Mouse (Mus musculus): Measurements from ENCODE around the gene Acot7. TPM values are rescaled to one million over a fixed set of nuclear protein-coding genes. Genes with fewer than 3 reads are reported as not detected.

Acot7 gene
- 10 to 100 TPM; 15.0 to 18.5 TPM for total RNA-seq (2021)
- long read RNA-seq, experiment 1, transcript Acot7-202 (9 exons, 1,457 nt) = major isoform, 10 of 29 reads
- long read RNA-seq, experiment 1, partial matches to known transcripts = 3 of 29 reads
- long read RNA-seq, experiment 1, other reads (novel, unspliced or antisense) = 16 of 29 reads
- long read RNA-seq, experiment 2, transcript Acot7-202 (9 exons, 1,457 nt) = major isoform, 14 of 31 reads
- long read RNA-seq, experiment 2, partial matches to known transcripts = 6 of 31 reads
- long read RNA-seq, experiment 2, other reads (novel, unspliced or antisense) = 11 of 31 reads

GRCm38 (mm10) chr4:152177537-152178343, at the start of gene Acot7:
Gene Acot7 (plus strand): TSS chr4:152178134.
- DNase-seq = peak; percentile 78 to 88
- intact Hi-C loops (cut with DNase I) = no loop called here

DNA sequence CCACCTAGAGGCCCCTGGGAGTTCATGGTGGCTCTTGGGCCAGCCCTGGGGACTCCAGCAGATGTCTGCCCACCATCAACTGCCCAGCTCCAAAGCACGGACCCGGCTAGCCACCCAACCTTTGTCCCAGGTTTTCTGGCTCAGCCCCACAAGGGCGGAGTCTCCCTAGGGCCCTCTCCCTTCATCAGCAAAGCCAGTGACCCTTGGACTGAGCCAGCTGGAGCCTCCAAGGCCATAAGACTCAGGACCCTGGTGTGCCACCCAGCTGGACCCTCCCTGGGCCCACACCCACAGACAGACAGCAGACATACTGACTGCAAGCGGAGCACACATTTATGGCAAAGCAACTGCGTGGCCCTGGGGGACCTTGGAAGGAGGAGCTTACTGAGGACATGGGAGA, 49.1 kb upstream of the Acot7 start:
- intact Hi-C loops (cut with DNase I) = no loop called here
- no peak for DNase-seq

- no peak for DNase-seq
- intact Hi-C loops (cut with DNase I) = no loop called here
Observed at GRCm38 (mm10) chr4:152129395-152129930, 48.5 kb upstream of the Acot7 start.

- peak; percentile 51 to 58 for DNase-seq
- intact Hi-C loops (cut with DNase I) = no loop called here
Observed at GRCm38 (mm10) chr4:152130771-152131653, 46.9 kb upstream of the Acot7 start.

GRCm38 (mm10) chr4:152131809-152132771, 45.8 kb upstream of the Acot7 start:
- no peak for DNase-seq
- intact Hi-C loops (cut with DNase I) = no loop called here

DNA sequence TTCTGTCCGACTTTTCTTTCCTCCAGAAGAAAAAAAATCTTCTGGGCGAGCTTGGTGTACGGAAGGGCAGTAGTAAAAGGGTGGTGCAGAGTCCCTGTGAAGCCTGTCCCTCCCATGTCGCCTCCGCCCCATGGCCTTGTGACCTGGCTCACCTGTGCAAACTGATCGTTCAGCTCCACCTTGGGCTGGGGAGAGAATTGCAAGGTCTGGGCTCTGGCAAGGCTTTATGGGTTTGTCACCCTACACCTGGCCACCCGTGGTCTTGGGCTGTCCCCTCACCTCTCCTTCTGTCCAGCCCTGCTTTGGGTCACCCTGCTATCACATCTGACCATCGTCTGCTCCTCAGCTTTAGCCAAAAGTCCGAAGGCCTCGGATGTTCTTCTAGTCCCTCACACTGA, 45.2 kb upstream of the Acot7 start:
- intact Hi-C loops (cut with DNase I) = no loop called here
- no peak for DNase-seq

DNA sequence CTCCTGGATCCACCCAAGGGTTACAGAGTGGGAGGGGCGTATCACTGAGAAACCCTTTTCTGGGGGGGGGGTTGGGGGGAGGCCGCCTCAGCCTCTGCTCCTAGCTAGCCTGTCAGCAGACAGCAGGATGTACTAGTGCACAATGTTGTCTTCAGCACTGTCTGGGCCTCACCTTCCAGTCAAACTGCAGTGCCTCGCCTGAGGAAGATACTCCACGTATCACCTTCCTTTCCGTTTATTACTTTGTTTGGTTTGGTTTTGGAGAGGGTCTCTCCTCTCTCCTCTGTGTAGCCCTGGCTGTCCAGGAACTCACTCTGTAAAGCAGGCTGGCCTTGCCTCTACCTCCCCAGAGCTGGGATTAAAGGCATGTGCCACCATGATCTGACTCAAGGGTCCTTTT, 44.7 kb upstream of the Acot7 start:
- DNase-seq = no peak
- intact Hi-C loops (cut with DNase I) = no loop called here

GRCm38 (mm10) chr4:152134507-152134906, 43.4 kb upstream of the Acot7 start:
- peak in 1 of 2 experiments; percentile 26 for DNase-seq
- intact Hi-C loops (cut with DNase I) = no loop called here

GRCm38 (mm10) chr4:152135363-152135762, 42.6 kb upstream of the Acot7 start:
- intact Hi-C loops (cut with DNase I) = no loop called here
- no peak for DNase-seq

GRCm38 (mm10) chr4:152136112-152136875, 41.6 kb upstream of the Acot7 start:
- DNase-seq = no peak
- intact Hi-C loops (cut with DNase I) = no loop called here

GRCm38 (mm10) chr4:152136876-152137250, 41.1 kb upstream of the Acot7 start:
- no peak for DNase-seq
- intact Hi-C loops (cut with DNase I) = no loop called here

DNA sequence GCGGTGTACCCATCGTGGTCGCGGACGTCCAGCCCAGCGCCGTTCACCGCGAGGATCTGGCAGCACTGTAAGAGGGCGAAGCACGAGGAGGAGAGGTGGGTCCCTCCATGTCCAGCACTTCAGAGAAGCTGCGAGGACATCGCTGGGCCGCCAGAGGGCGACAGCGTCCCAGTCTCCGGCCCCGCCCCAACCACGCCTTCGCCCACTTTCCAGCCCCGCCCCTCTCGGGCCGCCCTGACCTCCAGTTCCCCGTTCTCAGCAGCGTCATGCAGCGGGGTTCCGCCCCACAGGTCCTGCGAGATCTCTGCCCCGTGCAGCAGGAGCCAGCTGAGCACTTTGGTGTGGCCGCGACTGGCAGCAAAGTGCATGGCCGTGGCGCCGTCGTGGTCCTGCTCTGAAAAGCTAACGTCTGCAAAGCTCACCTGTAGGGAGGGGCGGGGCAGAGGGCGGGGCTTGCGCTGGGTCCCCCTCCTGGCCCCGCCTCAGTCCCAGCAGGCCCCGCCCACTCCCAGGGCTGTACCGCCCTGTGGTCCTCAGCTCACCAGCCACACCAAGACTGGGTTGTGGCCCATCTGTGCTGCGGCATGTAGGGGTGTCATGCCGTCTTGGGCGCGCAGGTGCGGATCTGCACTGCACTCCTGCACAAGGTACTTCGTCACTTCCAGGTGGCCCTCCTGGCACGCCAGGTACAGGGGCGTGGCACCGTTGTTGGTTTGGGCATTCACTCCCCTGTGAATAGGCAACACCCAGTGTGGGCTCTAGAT, 39.3 kb upstream of the Acot7 start:
- DNase-seq = peak; percentile 81 to 82
- intact Hi-C loops (cut with DNase I) = no loop called here

- intact Hi-C loops (cut with DNase I) = no loop called here
- no peak for DNase-seq
Observed at GRCm38 (mm10) chr4:152140441-152140840, 37.5 kb upstream of the Acot7 start.

DNA sequence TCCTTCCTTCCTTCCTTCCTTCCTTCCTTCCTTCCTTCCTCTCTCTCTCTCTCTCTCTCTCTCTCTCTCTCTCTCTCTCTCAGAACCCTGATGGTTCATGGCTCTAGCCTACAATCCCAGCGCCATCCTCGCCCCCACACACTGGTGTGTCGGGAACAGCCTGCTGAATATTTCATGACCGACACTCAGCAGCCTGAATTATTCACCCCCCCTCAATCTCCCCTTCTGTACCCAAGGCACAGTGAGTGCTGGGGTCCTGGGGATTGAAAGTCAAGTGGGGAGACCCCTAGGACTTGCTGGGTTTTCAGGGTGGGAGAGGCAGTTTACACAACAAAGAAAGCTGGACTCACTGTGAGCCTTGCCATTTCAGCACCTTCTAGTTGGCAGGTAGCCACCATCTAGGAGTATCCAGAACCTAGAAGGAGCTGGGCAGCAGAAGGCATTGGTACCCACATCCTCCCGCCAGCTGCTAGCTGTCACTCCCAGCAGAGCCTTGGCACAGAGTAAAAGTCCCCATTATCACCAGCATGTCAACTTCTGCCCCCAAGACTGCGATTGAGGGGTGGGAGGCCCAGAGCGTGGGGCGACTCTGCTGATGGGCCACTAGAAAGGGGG, 36.3 kb upstream of the Acot7 start:
- no peak for DNase-seq

DNA sequence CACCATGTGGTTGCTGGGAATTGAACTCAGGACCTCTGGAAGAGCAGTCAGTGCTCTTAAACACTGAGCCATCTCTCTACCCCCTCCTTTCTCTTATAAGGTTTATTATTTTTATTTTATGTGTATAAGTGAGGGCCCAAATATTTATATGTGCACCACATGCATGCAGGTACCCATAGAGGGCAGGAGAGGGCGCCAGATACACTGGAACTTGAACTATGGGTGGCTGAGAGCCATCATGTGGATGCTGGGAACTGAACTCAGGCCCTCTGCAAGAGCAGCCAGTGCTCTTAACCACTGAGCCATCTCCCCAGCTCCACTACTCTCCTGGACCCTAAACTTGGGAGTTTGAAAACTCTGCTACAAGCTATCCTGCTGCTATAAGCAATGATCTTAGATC, 34.3 kb upstream of the Acot7 start:
- intact Hi-C loops (cut with DNase I) = no loop called here
- DNase-seq = no peak

More for the DNA sequence above, 36.3 kb upstream of the Acot7 start:
- intact Hi-C loops (cut with DNase I) = no loop called here

- DNase-seq = no peak
- intact Hi-C loops (cut with DNase I) = no loop called here
Observed at GRCm38 (mm10) chr4:152145473-152145872, 32.5 kb upstream of the Acot7 start.

GRCm38 (mm10) chr4:152146033-152146827, 31.7 kb upstream of the Acot7 start:
- intact Hi-C loops (cut with DNase I) = no loop called here
- DNase-seq = no peak

All from gastrocnemius, postnatal 36 days (tissue).